Mouse (Mus musculus): ENCODE data around the gene Zar1l. TPM values are rescaled to one million over a fixed set of nuclear protein-coding genes. Genes with fewer than 3 reads are reported as not detected.

Gene Zar1l
- polyA plus RNA-seq, 1 experiment from 2014 or later = not detected

GRCm38 (mm10) chr5:150468431-150468830, 49.5 kb downstream of the Zar1l start:
- Histone ChIP-seq H3K9me3 (no peaks in the 10 kb centered on the region), H3K27me3 (no peaks in the 10 kb centered on the region), H3K4me3 (no peak overlapping the region), H3K4me2 (replicated peaks) (no peak overlapping the region), H3K9ac (replicated peaks) (no peak overlapping the region), H3K36me3 (peaks cover 44% of the 10 kb centered on the region), H3K27ac (replicated peaks) (no peak overlapping the region), H3K4me1 (no peaks in the 10 kb centered on the region)
- 77% methylated on average over 6 of the region's 6 CpGs for WGBS
- ATAC-seq (replicated peaks) = no peak

- H3K9me3 ChIP-seq = no peaks in the 10 kb centered on the region
- H3K4me1 ChIP-seq = no peaks in the 10 kb centered on the region
- no peak overlapping the region for H3K9ac ChIP-seq (replicated peaks)
- peaks cover 22% of the 10 kb centered on the region for H3K36me3 ChIP-seq
- no peak overlapping the region for H3K4me3 ChIP-seq
- no peak overlapping the region for H3K4me2 ChIP-seq (replicated peaks)
- 81% methylated on average over 12 of the region's 12 CpGs for WGBS
- no peaks in the 10 kb centered on the region for H3K27me3 ChIP-seq
- no peak overlapping the region for H3K27ac ChIP-seq (replicated peaks)
- no peak for ATAC-seq (replicated peaks)
Measured at GRCm38 (mm10) chr5:150466132-150466531, 51.8 kb downstream of the Zar1l start.

DNA sequence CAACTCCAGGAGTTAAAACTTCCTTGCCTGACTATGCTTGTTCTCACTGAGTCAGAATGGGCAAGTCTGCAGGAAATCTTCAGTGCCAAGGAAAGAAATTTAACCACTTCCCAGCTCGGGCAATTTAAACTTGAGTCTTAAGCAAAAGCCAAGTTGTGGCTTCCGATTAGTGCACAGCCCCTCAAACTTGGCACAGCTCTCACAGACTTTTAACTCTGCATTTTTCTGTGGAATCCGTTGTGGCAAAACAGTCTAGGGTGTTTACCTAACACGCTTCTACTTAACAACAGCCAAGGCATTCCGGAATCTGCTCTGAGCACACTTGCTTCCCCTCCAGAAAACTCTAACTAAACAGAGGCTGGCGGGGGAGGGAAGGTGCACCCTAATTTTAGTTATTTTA, 52.7 kb downstream of the Zar1l start:
- H3K36me3 ChIP-seq = peaks cover 17% of the 10 kb centered on the region
- 77% methylated on average over 6 of the region's 6 CpGs for WGBS
- no peaks in the 10 kb centered on the region for H3K27me3 ChIP-seq

GRCm38 (mm10) chr5:150464721-150465120, 53.2 kb downstream of the Zar1l start:
- peaks cover 20% of the 10 kb centered on the region for H3K36me3 ChIP-seq
- WGBS = 72% methylated on average over 3 of the region's 3 CpGs

More for the DNA sequence above, 52.7 kb downstream of the Zar1l start:
- Histone ChIP-seq H3K4me2 (replicated peaks) (no peak overlapping the region), H3K9me3 (no peaks in the 10 kb centered on the region), H3K9ac (replicated peaks) (no peak overlapping the region), H3K4me3 (no peak overlapping the region), H3K4me1 (no peaks in the 10 kb centered on the region), H3K27ac (replicated peaks) (no peak overlapping the region)
- ATAC-seq (replicated peaks) = no peak

GRCm38 (mm10) chr5:150459801-150460200, 58.2 kb downstream of the Zar1l start:
- 83% methylated on average over 4 of the region's 4 CpGs for WGBS
- H3K9ac ChIP-seq (replicated peaks) = no peak overlapping the region
- no peak overlapping the region for H3K27ac ChIP-seq (replicated peaks)
- H3K36me3 ChIP-seq = peaks cover 45% of the 10 kb centered on the region
- no peaks in the 10 kb centered on the region for H3K4me1 ChIP-seq
- H3K27me3 ChIP-seq = no peaks in the 10 kb centered on the region
- no peak overlapping the region for H3K4me2 ChIP-seq (replicated peaks)
- no peak overlapping the region for H3K4me3 ChIP-seq
- no peaks in the 10 kb centered on the region for H3K9me3 ChIP-seq
- no peak for ATAC-seq (replicated peaks)

More at GRCm38 (mm10) chr5:150464721-150465120, 53.2 kb downstream of the Zar1l start:
- Histone ChIP-seq H3K27ac (replicated peaks) (no peak overlapping the region), H3K4me3 (no peak overlapping the region), H3K4me1 (no peaks in the 10 kb centered on the region), H3K27me3 (no peaks in the 10 kb centered on the region), H3K9me3 (no peaks in the 10 kb centered on the region), H3K4me2 (replicated peaks) (no peak overlapping the region), H3K9ac (replicated peaks) (no peak overlapping the region)
- ATAC-seq (replicated peaks) = no peak

GRCm38 (mm10) chr5:150457904-150458739, 59.8 kb downstream of the Zar1l start:
- no peak overlapping the region for H3K4me3 ChIP-seq
- no peaks in the 10 kb centered on the region for H3K27me3 ChIP-seq
- H3K27ac ChIP-seq (replicated peaks) = no peak overlapping the region
- H3K9ac ChIP-seq (replicated peaks) = no peak overlapping the region
- no peaks in the 10 kb centered on the region for H3K9me3 ChIP-seq
- peaks cover 57% of the 10 kb centered on the region for H3K36me3 ChIP-seq
- H3K4me1 ChIP-seq = no peaks in the 10 kb centered on the region
- WGBS = 68% methylated on average over 17 of the region's 17 CpGs
- no peak for ATAC-seq (replicated peaks)
- H3K4me2 ChIP-seq (replicated peaks) = no peak overlapping the region

GRCm38 (mm10) chr5:150457165-150457903, 60.6 kb downstream of the Zar1l start:
- H3K27ac ChIP-seq (replicated peaks) = no peak overlapping the region
- H3K4me1 ChIP-seq = no peaks in the 10 kb centered on the region
- peaks cover 64% of the 10 kb centered on the region for H3K36me3 ChIP-seq
- WGBS = 91% methylated on average over 17 of the region's 17 CpGs
- H3K9me3 ChIP-seq = no peaks in the 10 kb centered on the region
- no peak overlapping the region for H3K4me3 ChIP-seq
- no peaks in the 10 kb centered on the region for H3K27me3 ChIP-seq
- no peak for ATAC-seq (replicated peaks)
- H3K9ac ChIP-seq (replicated peaks) = no peak overlapping the region
- H3K4me2 ChIP-seq (replicated peaks) = no peak overlapping the region

Other genes starting within 250 kb of the Zar1l start
- 14.6 and 18.3 TPM in 2 replicates for gene Brca2, start 4.5 kb upstream of the Zar1l start, polyA plus RNA-seq (2015; fragmentation: Nextera tagmentation; extraction: Ambion mirVana)
- gene N4bp2l1, start 79.0 kb upstream of the Zar1l start, polyA plus RNA-seq (2015; fragmentation: Nextera tagmentation; extraction: Ambion mirVana) = 8.3 and 9.4 TPM in 2 replicates
- 26.6 and 30.2 TPM in 2 replicates for gene N4bp2l2, start 148.0 kb upstream of the Zar1l start, polyA plus RNA-seq (2015; fragmentation: Nextera tagmentation; extraction: Ambion mirVana)
- 28.1 and 29.1 TPM in 2 replicates for gene Pds5b, start 155.6 kb upstream of the Zar1l start, polyA plus RNA-seq (2015; fragmentation: Nextera tagmentation; extraction: Ambion mirVana)